Mouse (Mus musculus) monocyte, adult 2 months (primary cell): ENCODE measurements around the gene Rpl35.

Experiments
- DNase-seq, 2 experiments: peaks; one replicate each; pipeline ENCODE4 v3.0.0; 2022; ENCODE audit warnings: low spot score in 2 of 2, low read depth in 1 of 2

Rpl35 gene

GRCm38 (mm10) chr2:38997386-38998374, 7.7 kb downstream of the Rpl35 start, which contains the start of gene Wdr38:
Gene Wdr38, plus strand, starts transcription at chr2:38997476.
- peak; percentile 51 to 87 for DNase-seq

- DNase-seq, result no peak
Observed at GRCm38 (mm10) chr2:38992452-38992851, 13.0 kb downstream of the Rpl35 start.

DNA sequence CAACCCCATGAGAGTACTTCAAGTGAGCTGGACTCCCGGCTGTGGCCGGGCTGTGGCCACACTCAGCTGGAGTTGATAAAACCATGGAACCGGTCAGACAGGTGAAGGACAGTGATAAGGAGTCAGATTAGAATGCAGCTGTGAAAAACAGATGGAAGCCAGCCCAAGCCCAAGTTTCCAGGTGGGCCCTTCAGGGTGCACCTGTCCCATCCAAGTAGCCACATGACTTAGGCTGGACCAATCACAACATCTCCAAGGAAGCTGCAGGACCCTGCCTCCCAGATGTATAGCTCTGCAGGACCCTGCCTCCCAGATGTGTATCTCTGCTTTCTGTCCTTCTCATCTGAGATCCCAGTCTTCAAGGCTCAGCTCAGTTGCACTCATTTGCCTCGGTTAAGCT, 13.4 kb downstream of the Rpl35 start:
- no peak for DNase-seq

- DNase-seq, result no peak
Observed at GRCm38 (mm10) chr2:38988929-38989328, 16.5 kb downstream of the Rpl35 start.

GRCm38 (mm10) chr2:38987803-38988510, 17.5 kb downstream of the Rpl35 start:
- DNase-seq, result no peak

DNA sequence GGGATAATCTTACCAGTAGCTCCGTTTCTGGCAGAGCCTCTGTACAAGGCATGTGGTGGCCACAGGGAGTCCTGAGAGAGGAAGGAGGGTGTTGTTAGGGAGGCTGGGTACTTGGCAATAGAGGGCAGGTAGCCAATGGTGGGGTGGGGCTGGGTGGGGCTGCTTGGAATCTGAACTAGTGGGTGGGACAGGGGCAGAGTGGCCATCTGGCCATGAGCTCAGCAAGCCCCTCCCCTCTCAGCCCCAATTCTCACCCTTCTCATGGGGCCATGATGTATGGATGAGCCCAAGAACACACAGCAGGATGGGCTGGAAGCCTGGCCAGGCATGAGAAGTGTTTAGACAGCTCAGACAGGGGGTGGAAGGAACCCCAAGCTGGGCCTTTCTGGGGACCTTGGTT, 18.1 kb downstream of the Rpl35 start:
- DNase-seq, result no peak

GRCm38 (mm10) chr2:38986580-38986979, 18.8 kb downstream of the Rpl35 start:
- no peak for DNase-seq

- DNase-seq, result no peak
Observed at GRCm38 (mm10) chr2:38983456-38983855, 22.0 kb downstream of the Rpl35 start.

GRCm38 (mm10) chr2:38977837-38978236, 27.6 kb downstream of the Rpl35 start:
- DNase-seq, result no peak

DNA sequence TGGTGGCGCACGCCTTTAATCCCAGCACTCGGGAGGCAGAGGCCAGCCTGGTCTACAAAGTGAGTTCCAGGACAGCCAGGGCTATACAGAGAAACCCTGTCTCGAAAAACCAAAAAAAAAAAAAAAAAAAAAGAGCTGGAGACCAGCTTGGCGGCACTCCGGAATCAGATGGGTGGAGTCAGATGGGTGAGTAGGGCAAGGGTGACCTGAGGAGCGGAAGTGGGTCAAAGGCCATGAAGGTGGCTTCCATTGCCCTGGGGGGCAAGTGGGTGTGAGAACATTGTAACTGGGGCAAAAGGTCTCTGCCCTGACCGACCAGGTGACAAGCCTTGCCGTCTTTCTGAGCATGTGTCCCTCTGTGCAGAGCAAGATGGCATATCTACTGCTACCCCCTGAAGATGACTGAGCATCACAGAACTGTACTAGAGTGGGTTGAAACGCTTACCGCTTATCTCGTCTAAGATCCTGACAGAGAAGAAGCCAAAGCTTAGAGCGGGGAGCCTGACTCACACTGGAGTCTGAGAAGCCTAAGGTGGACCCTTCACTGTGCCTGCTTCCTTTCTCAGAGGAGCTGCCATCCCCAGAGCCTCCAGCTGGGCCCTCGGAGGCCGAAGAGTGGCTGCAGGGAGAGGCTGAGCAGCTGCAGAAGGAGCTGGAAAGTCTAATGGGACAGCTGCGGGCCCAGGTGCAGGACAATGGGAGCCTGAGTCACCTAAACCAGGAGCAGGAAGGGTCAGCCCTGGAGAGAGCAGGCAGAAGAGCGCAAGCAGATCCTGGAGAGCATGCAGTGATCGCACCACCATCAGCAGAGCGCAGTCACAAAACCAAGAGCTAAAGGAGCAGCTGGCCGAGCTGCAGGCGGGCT, 29.3 kb downstream of the Rpl35 start:
- DNase-seq, result no peak

- DNase-seq, result no peak
Observed at GRCm38 (mm10) chr2:38975181-38975580, 30.2 kb downstream of the Rpl35 start.

DNA sequence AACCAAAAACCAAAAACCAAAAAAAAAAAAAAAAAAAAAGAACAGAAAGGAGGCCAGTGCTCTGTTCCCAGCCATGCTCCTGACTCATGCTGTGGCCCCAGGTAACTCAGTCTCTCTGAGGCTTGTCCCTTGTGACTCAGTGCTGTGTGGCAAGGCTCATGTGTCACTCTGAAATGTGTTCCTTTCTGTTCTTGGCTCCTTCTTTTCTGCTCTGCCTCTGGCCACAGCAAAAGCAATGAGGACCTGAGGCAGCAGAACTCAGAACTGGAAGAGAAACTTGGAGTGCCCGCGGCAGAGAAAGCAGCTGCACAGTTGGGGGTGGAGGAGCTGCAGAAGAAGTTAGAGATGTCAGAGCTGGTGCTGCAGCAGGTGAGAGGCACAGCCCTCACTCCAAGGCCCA, 31.3 kb downstream of the Rpl35 start:
- DNase-seq, result no peak

DNA sequence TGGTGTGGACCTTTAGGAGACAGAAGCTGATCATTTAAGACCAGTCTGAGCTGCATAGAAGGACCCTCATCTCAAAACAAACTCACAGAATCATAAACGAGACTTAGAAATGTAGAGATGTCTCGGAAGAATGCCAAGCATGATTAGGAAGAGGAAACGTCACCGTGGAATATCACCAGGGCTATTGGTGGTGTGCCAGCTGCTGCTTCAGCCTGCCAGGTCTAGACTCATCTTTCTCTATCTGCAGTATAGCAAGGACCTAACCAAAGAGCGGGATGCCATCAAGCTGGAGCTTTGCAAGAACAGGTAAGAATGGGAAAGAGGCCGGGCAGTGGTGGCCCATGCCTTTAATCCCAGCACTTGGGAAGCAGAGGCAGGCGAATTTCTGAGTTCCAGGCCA, 31.7 kb downstream of the Rpl35 start:
- no peak for DNase-seq

GRCm38 (mm10) chr2:38973223-38973622, 32.2 kb downstream of the Rpl35 start:
- no peak for DNase-seq

DNA sequence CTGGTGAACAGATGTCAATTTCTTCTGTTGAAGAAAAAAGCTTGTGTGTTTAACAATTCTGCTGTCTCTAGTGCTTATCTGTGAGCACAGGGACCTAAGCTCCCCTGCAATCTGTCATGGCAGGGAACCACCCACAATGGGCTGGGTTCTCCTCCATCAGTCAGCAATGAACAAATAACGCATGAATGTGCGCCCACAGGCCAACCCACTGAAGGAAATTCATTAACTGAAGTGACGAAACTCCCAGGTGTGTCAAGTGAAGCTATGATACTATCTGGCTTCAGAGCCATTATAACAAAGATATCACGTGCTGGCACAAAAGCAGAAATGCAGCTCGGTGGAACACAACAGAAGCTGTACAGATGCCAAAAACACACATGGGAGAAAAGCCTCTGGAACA, 35.4 kb downstream of the Rpl35 start:
- no peak for DNase-seq

DNA sequence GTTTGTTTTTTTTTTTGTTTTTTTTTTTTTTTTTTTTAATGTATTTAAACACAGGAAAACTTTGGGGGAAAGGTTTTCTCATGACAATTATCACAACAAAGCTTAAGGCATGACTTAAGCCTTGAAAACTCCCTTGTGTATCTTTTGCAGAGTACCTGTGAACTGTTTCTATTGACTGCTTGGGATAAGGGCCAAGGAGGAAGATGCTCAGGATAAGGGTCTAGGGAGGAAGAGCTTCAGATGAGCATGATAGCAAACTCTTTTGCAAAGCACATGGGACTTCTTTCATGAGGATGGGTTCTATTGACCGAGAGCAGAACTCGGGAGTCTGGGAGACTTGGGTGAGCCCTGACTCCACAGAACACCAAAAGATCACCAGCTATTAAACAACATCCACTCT, 35.8 kb downstream of the Rpl35 start:
- DNase-seq, result no peak

GRCm38 (mm10) chr2:38964198-38964597, 41.2 kb downstream of the Rpl35 start:
- no peak for DNase-seq

GRCm38 (mm10) chr2:38957671-38958223, 47.7 kb downstream of the Rpl35 start:
- no peak for DNase-seq

GRCm38 (mm10) chr2:38956062-38956461, 49.4 kb downstream of the Rpl35 start:
- no peak for DNase-seq

- no peak for DNase-seq
Observed at GRCm38 (mm10) chr2:38953152-38953883, 52.1 kb downstream of the Rpl35 start.
